Mouse (Mus musculus) heart, postnatal 0 days (tissue): ENCODE data around the gene Gm28374.

ENCODE experiments used
- CTCF ChIP-seq: IDR thresholded peaks from 2 replicates; pipeline ENCODE4 v1.5.1; 2016; ENCODE audit warnings: antibody characterized with exemption, control low read depth, low read depth
- EP300 ChIP-seq: IDR thresholded peaks from 2 replicates; pipeline ENCODE4 v1.6.1; 2016; ENCODE audit warnings: antibody characterized with exemption, low read depth

GRCm38 (mm10) chr19:6061641-6062302, 20.3 kb downstream of the Gm28374 start:
- TF ChIP-seq EP300 (no peak), CTCF (no peak)
